Mouse (Mus musculus): Measurements from ENCODE around the gene Arhgap23. TPM values are rescaled to one million over a fixed set of nuclear protein-coding genes. Genes with fewer than 3 reads are reported as not detected.

Gene Arhgap23
- polyA plus RNA-seq, 1 experiment from 2014 or later = 10.9 TPM

- Histone ChIP-seq H3K27me3 (replicated peaks; ENCODE audit: control insufficient read depth, insufficient read depth, low read length) (no peaks in the 10 kb centered on the region), H3K36me3 (ENCODE audit: control insufficient read depth, insufficient read depth, low read length) (peaks cover 81% of the 10 kb centered on the region), H3K4me3 (ENCODE audit: low read depth, low read length) (no peak overlapping the region), H3K9ac (ENCODE audit: low read depth, low read length) (no peak overlapping the region), H3K27ac (ENCODE audit: low read depth, low read length) (no peak overlapping the region), H3K4me2 (no peak overlapping the region), H3K4me1 (replicated peaks; ENCODE audit: control insufficient read depth, insufficient read depth, low read length) (no peaks in the 10 kb centered on the region), H3K9me3 (ENCODE audit: control insufficient read depth, low read length) (no peaks in the 10 kb centered on the region)
- DNase-seq (ENCODE audit: low spot score) (no peak), ATAC-seq (replicated peaks; ENCODE audit: low FRiP score) (no peak)
- WGBS = 73% methylated on average over 4 of the region's 4 CpGs
These were observed 41.8 kb downstream of the Arhgap23 start for GRCm38 (mm10) chr11:97457120-97457519.

GRCm38 (mm10) chr11:97461307-97461820, 46.0 kb downstream of the Arhgap23 start:
- Histone ChIP-seq H3K27ac (ENCODE audit: low read depth, low read length) (no peak overlapping the region), H3K36me3 (ENCODE audit: control insufficient read depth, insufficient read depth, low read length) (peaks cover 78% of the 10 kb centered on the region), H3K27me3 (replicated peaks; ENCODE audit: control insufficient read depth, insufficient read depth, low read length) (no peaks in the 10 kb centered on the region), H3K4me2 (no peak overlapping the region), H3K9ac (ENCODE audit: low read depth, low read length) (no peak overlapping the region), H3K9me3 (ENCODE audit: control insufficient read depth, low read length) (no peaks in the 10 kb centered on the region), H3K4me3 (ENCODE audit: low read depth, low read length) (no peak overlapping the region), H3K4me1 (replicated peaks; ENCODE audit: control insufficient read depth, insufficient read depth, low read length) (no peaks in the 10 kb centered on the region)
- 95% methylated on average over 3 of the region's 3 CpGs for WGBS
- DNase-seq (ENCODE audit: low spot score) (no peak), ATAC-seq (replicated peaks; ENCODE audit: low FRiP score) (no peak)

GRCm38 (mm10) chr11:97462538-97462937, 47.2 kb downstream of the Arhgap23 start:
- DNase-seq (ENCODE audit: low spot score) = no peak
- no peak for ATAC-seq (replicated peaks; ENCODE audit: low FRiP score)
- Histone ChIP-seq H3K27me3 (replicated peaks; ENCODE audit: control insufficient read depth, insufficient read depth, low read length) (no peaks in the 10 kb centered on the region), H3K9ac (ENCODE audit: low read depth, low read length) (no peak overlapping the region), H3K27ac (ENCODE audit: low read depth, low read length) (no peak overlapping the region), H3K9me3 (ENCODE audit: control insufficient read depth, low read length) (no peaks in the 10 kb centered on the region), H3K36me3 (ENCODE audit: control insufficient read depth, insufficient read depth, low read length) (peaks cover 75% of the 10 kb centered on the region), H3K4me1 (replicated peaks; ENCODE audit: control insufficient read depth, insufficient read depth, low read length) (no peaks in the 10 kb centered on the region), H3K4me3 (ENCODE audit: low read depth, low read length) (no peak overlapping the region), H3K4me2 (no peak overlapping the region)
- WGBS = 91% methylated on average over 6 of the region's 6 CpGs

GRCm38 (mm10) chr11:97463166-97463565, 47.8 kb downstream of the Arhgap23 start:
- no peak overlapping the region for H3K4me3 ChIP-seq (ENCODE audit: low read depth, low read length)
- 77% methylated on average over 33 of the region's 33 CpGs for WGBS
- no peak overlapping the region for H3K4me2 ChIP-seq
- H3K9ac ChIP-seq (ENCODE audit: low read depth, low read length) = no peak overlapping the region
- H3K27me3 ChIP-seq (replicated peaks; ENCODE audit: control insufficient read depth, insufficient read depth, low read length) = no peaks in the 10 kb centered on the region
- H3K36me3 ChIP-seq (ENCODE audit: control insufficient read depth, insufficient read depth, low read length) = peaks cover 72% of the 10 kb centered on the region
- DNase-seq (ENCODE audit: low spot score) = no peak
- no peak for ATAC-seq (replicated peaks; ENCODE audit: low FRiP score)
- no peak overlapping the region for H3K27ac ChIP-seq (ENCODE audit: low read depth, low read length)
- H3K9me3 ChIP-seq (ENCODE audit: control insufficient read depth, low read length) = no peaks in the 10 kb centered on the region
- no peaks in the 10 kb centered on the region for H3K4me1 ChIP-seq (replicated peaks; ENCODE audit: control insufficient read depth, insufficient read depth, low read length)

- Histone ChIP-seq H3K4me3 (ENCODE audit: low read depth, low read length) (no peak overlapping the region), H3K27ac (ENCODE audit: low read depth, low read length) (no peak overlapping the region), H3K4me1 (replicated peaks; ENCODE audit: control insufficient read depth, insufficient read depth, low read length) (no peaks in the 10 kb centered on the region), H3K4me2 (no peak overlapping the region), H3K36me3 (ENCODE audit: control insufficient read depth, insufficient read depth, low read length) (peaks cover 66% of the 10 kb centered on the region), H3K27me3 (replicated peaks; ENCODE audit: control insufficient read depth, insufficient read depth, low read length) (no peaks in the 10 kb centered on the region), H3K9me3 (ENCODE audit: control insufficient read depth, low read length) (no peaks in the 10 kb centered on the region), H3K9ac (ENCODE audit: low read depth, low read length) (no peak overlapping the region)
- ATAC-seq (replicated peaks; ENCODE audit: low FRiP score) (no peak), DNase-seq (ENCODE audit: low spot score) (no peak)
- 91% methylated on average over 4 of the region's 4 CpGs for WGBS
These were observed 48.7 kb downstream of the Arhgap23 start for GRCm38 (mm10) chr11:97463991-97464390.

- H3K36me3 ChIP-seq (ENCODE audit: control insufficient read depth, insufficient read depth, low read length) = peaks cover 64% of the 10 kb centered on the region
- H3K27ac ChIP-seq (ENCODE audit: low read depth, low read length) = no peak overlapping the region
- H3K4me3 ChIP-seq (ENCODE audit: low read depth, low read length) = no peak overlapping the region
- no peaks in the 10 kb centered on the region for H3K4me1 ChIP-seq (replicated peaks; ENCODE audit: control insufficient read depth, insufficient read depth, low read length)
- ATAC-seq (replicated peaks; ENCODE audit: low FRiP score) (no peak), DNase-seq (ENCODE audit: low spot score) (no peak)
- no peaks in the 10 kb centered on the region for H3K9me3 ChIP-seq (ENCODE audit: control insufficient read depth, low read length)
- no peak overlapping the region for H3K4me2 ChIP-seq
- no peak overlapping the region for H3K9ac ChIP-seq (ENCODE audit: low read depth, low read length)
- WGBS = 92% methylated on average over 12 of the region's 12 CpGs
- no peaks in the 10 kb centered on the region for H3K27me3 ChIP-seq (replicated peaks; ENCODE audit: control insufficient read depth, insufficient read depth, low read length)
These were observed 50.6 kb downstream of the Arhgap23 start for GRCm38 (mm10) chr11:97465957-97466356.

GRCm38 (mm10) chr11:97466444-97467160, 51.3 kb downstream of the Arhgap23 start:
- Histone ChIP-seq H3K4me3 (ENCODE audit: low read depth, low read length) (no peak overlapping the region), H3K4me1 (replicated peaks; ENCODE audit: control insufficient read depth, insufficient read depth, low read length) (no peaks in the 10 kb centered on the region), H3K9ac (ENCODE audit: low read depth, low read length) (no peak overlapping the region), H3K27me3 (replicated peaks; ENCODE audit: control insufficient read depth, insufficient read depth, low read length) (no peaks in the 10 kb centered on the region), H3K4me2 (no peak overlapping the region), H3K27ac (ENCODE audit: low read depth, low read length) (no peak overlapping the region), H3K36me3 (ENCODE audit: control insufficient read depth, insufficient read depth, low read length) (peaks cover 63% of the 10 kb centered on the region), H3K9me3 (ENCODE audit: control insufficient read depth, low read length) (no peaks in the 10 kb centered on the region)
- no peak for ATAC-seq (replicated peaks; ENCODE audit: low FRiP score)
- no peak for DNase-seq (ENCODE audit: low spot score)
- WGBS = 84% methylated on average over 10 of the region's 10 CpGs

- H3K4me2 ChIP-seq = no peak overlapping the region
- H3K9me3 ChIP-seq (ENCODE audit: control insufficient read depth, low read length) = no peaks in the 10 kb centered on the region
- no peak overlapping the region for H3K4me3 ChIP-seq (ENCODE audit: low read depth, low read length)
- ATAC-seq (replicated peaks; ENCODE audit: low FRiP score) = peak; percentile 63
- peak; percentile 75 for DNase-seq (ENCODE audit: low spot score)
- H3K36me3 ChIP-seq (ENCODE audit: control insufficient read depth, insufficient read depth, low read length) = peaks cover 61% of the 10 kb centered on the region
- no peaks in the 10 kb centered on the region for H3K4me1 ChIP-seq (replicated peaks; ENCODE audit: control insufficient read depth, insufficient read depth, low read length)
- H3K9ac ChIP-seq (ENCODE audit: low read depth, low read length) = no peak overlapping the region
- H3K27ac ChIP-seq (ENCODE audit: low read depth, low read length) = no peak overlapping the region
- no peaks in the 10 kb centered on the region for H3K27me3 ChIP-seq (replicated peaks; ENCODE audit: control insufficient read depth, insufficient read depth, low read length)
- 52% methylated on average over 14 of the region's 14 CpGs for WGBS
These were observed 53.4 kb downstream of the Arhgap23 start for GRCm38 (mm10) chr11:97468639-97469287.

GRCm38 (mm10) chr11:97469828-97470227, 54.5 kb downstream of the Arhgap23 start:
- Histone ChIP-seq H3K27me3 (replicated peaks; ENCODE audit: control insufficient read depth, insufficient read depth, low read length) (no peaks in the 10 kb centered on the region), H3K4me2 (no peak overlapping the region), H3K27ac (ENCODE audit: low read depth, low read length) (no peak overlapping the region), H3K36me3 (ENCODE audit: control insufficient read depth, insufficient read depth, low read length) (peaks cover 54% of the 10 kb centered on the region), H3K4me1 (replicated peaks; ENCODE audit: control insufficient read depth, insufficient read depth, low read length) (no peaks in the 10 kb centered on the region; the same call in 1 of the 2 replicates), H3K9ac (ENCODE audit: low read depth, low read length) (no peak overlapping the region), H3K4me3 (ENCODE audit: low read depth, low read length) (no peak overlapping the region), H3K9me3 (ENCODE audit: control insufficient read depth, low read length) (no peaks in the 10 kb centered on the region)
- no peak for ATAC-seq (replicated peaks; ENCODE audit: low FRiP score)
- DNase-seq (ENCODE audit: low spot score) = no peak
- 90% methylated on average over 7 of the region's 7 CpGs for WGBS

Data from liver, embryonic 11.5 days (tissue).